Mouse (Mus musculus) embryonic facial prominence, embryonic 12.5 days (tissue): Measurements from ENCODE around the gene Pik3r6. TPM values are rescaled to one million over a fixed set of nuclear protein-coding genes. Genes with fewer than 3 reads are reported as not detected.

Source experiments
- ATAC-seq: fragments of 200-750 bp; cut with Nextera tagmentation; 2 replicates; pipeline ENCODE4 v1.8.0; 2017; ENCODE audit not compliant: insufficient number of reproducible peaks, insufficient read depth, low FRiP score, low TSS enrichment
- H3K27ac ChIP-seq: fragments of 300-500 bp; sonication (generic); 2 replicates; pipeline ENCODE4 v1.5.1; 2016; ENCODE audit warnings: mild to moderate bottlenecking
- H3K27me3 ChIP-seq: fragments of 300-500 bp; sonication (generic); 2 replicates; pipeline ENCODE4 v1.6.1; 2016; ENCODE audit warnings: mild to moderate bottlenecking, moderate library complexity
- H3K36me3 ChIP-seq: fragments of 300-500 bp; sonication (generic); 2 replicates; pipeline ENCODE4 v1.6.1; 2016; ENCODE audit warnings: mild to moderate bottlenecking
- H3K4me1 ChIP-seq: fragments of 300-500 bp; sonication (generic); 2 replicates; pipeline ENCODE4 v1.6.1; 2016
- H3K4me2 ChIP-seq: fragments of 300-500 bp; sonication (generic); replicated peaks from 2 replicates; pipeline ENCODE4 v1.6.1; 2016; ENCODE audit warnings: mild to moderate bottlenecking, moderate library complexity
- H3K4me3 ChIP-seq: fragments of 300-500 bp; sonication (generic); 2 replicates; pipeline ENCODE4 v1.5.1; 2016; ENCODE audit warnings: mild to moderate bottlenecking
- H3K9ac ChIP-seq: fragments of 300-500 bp; sonication (generic); 2 replicates; pipeline ENCODE4 v1.6.1; 2016; ENCODE audit warnings: mild to moderate bottlenecking, moderate library complexity
- H3K9me3 ChIP-seq: fragments of 300-500 bp; sonication (generic); 2 replicates; pipeline ENCODE4 v1.6.1; 2016; ENCODE audit warnings: mild to moderate bottlenecking, moderate library complexity
- WGBS: fragments of 180-500 bp; shearing (Covaris S2); methylation state at CpG from one replicate; pipeline ENCODE4 v1.1.7; 2016; 5-methylcytosine and 5-hydroxymethylcytosine counted together
- polyA plus RNA-seq: library from polyadenylated mRNA; unstranded; fragments of >200 nt; fragmentation: Nextera tagmentation; extraction: Ambion mirVana; gene quantifications from 2 replicates; pipeline ENCODE4 v1.2.1, GENCODE M21; 2016

Gene Pik3r6
- polyA plus RNA-seq, 1 experiment from 2014 or later: 2.5 TPM

- Histone ChIP-seq H3K9me3 (no peaks in the 10 kb centered on the region), H3K4me1 (no peaks in the 10 kb centered on the region), H3K4me2 (no peak overlapping the region), H3K4me3 (no peak overlapping the region), H3K36me3 (no peaks in the 10 kb centered on the region), H3K9ac (no peak overlapping the region), H3K27me3 (0 out of 2 replicates have a peak, but pooled peaks cover 2% of the 10 kb centered on the region), H3K27ac (no peak overlapping the region)
- WGBS: 78% methylated on average over 5 of the region's 5 CpGs
- no peak for ATAC-seq
These were observed 30.5 kb upstream of the Pik3r6 start for GRCm38 (mm10) chr11:68472162-68472849.

DNA sequence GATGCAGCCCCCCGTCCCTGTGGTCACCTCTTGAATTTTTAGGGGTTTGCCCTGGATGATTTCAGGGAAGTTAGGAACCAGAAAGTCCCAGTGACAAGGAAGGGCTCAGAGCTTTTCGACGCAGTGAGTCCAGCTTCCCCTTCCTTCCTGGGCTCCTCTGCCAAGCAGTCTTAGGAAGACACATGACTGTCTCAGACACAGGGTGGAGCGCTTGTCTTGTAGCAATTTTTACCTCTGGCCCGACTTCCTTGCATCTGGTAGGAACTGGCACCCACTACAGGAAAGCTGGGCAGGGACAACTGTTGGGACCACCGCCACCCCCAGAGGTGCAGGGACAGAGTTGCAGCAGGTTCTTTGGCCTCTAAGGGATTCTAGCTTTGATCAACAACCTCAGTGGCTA is 28.2 kb upstream of the Pik3r6 start:
- Histone ChIP-seq H3K27me3 (0 out of 2 replicates have a peak, but pooled peaks cover 2% of the 10 kb centered on the region), H3K4me2 (no peak overlapping the region), H3K4me1 (no peaks in the 10 kb centered on the region), H3K27ac (no peak overlapping the region), H3K4me3 (no peak overlapping the region), H3K36me3 (no peaks in the 10 kb centered on the region), H3K9ac (no peak overlapping the region), H3K9me3 (no peaks in the 10 kb centered on the region)
- ATAC-seq: no peak
- 81% methylated on average over 6 of the region's 6 CpGs for WGBS

- Histone ChIP-seq H3K4me3 (no peak overlapping the region), H3K27ac (no peak overlapping the region), H3K36me3 (no peaks in the 10 kb centered on the region), H3K4me1 (no peaks in the 10 kb centered on the region), H3K9ac (no peak overlapping the region), H3K9me3 (no peaks in the 10 kb centered on the region), H3K4me2 (no peak overlapping the region), H3K27me3 (0 out of 2 replicates have a peak, but pooled peaks cover 2% of the 10 kb centered on the region)
- WGBS: 81% methylated on average over 7 of the region's 7 CpGs
- ATAC-seq: no peak
These were observed 27.1 kb upstream of the Pik3r6 start for GRCm38 (mm10) chr11:68475676-68476075.

DNA sequence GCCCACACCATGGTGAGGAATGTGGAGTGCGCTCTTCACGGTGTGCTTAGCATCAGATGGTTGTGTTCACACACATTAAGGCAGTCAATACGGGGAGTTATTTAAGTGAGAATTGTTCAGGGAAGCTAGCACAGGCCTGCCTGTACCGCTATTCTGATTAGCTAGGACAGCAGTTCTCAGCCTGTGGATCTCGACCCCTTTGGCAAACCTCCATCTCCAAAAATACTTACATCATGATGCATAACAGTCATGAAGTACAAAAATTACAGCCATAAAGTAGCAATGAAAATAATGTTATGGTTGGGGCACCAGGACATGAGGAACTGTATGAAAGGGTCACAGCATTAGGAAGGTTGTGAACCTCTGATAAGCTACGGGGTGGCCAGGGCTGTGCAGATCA is 25.2 kb upstream of the Pik3r6 start:
- Histone ChIP-seq H3K27me3 (0 out of 2 replicates have a peak, but pooled peaks cover 2% of the 10 kb centered on the region), H3K4me2 (no peak overlapping the region), H3K36me3 (no peaks in the 10 kb centered on the region), H3K9ac (no peak overlapping the region), H3K27ac (no peak overlapping the region), H3K9me3 (no peaks in the 10 kb centered on the region), H3K4me1 (no peaks in the 10 kb centered on the region), H3K4me3 (no peak overlapping the region)
- 89% methylated on average over 6 of the region's 6 CpGs for WGBS
- no peak for ATAC-seq

DNA sequence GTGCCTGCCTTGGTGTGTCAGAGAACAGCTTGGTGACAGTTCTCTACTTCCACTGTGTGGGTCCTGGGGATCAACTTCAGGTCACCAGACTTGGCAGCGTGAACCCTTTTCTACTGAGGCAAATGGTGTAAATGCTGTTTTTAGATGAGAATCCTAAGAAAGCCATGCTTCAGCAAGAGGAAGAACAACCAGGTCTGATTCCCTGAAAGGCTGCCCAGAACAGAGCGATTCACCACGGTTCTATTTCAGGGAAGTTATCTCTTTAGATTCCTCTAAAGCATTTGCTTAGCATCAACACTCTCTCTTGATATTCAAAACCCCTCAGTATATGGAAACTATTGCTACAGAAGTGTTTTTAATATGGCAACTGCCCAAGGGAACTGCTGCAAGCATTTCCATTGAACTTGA is 24.2 kb upstream of the Pik3r6 start:
- no peak overlapping the region for H3K4me2 ChIP-seq
- 0 out of 2 replicates have a peak, but pooled peaks cover 1% of the 10 kb centered on the region for H3K27me3 ChIP-seq
- H3K27ac ChIP-seq: no peak overlapping the region
- H3K9me3 ChIP-seq: no peaks in the 10 kb centered on the region
- no peaks in the 10 kb centered on the region for H3K36me3 ChIP-seq
- no peak overlapping the region for H3K9ac ChIP-seq
- WGBS: 79% methylated on average over 3 of the region's 3 CpGs
- no peak for ATAC-seq
- H3K4me1 ChIP-seq: no peaks in the 10 kb centered on the region
- no peak overlapping the region for H3K4me3 ChIP-seq

GRCm38 (mm10) chr11:68480660-68481059 is 22.2 kb upstream of the Pik3r6 start:
- ATAC-seq: no peak
- H3K4me2 ChIP-seq: no peak overlapping the region

GRCm38 (mm10) chr11:68482001-68482400 is 20.8 kb upstream of the Pik3r6 start:
- no peaks in the 10 kb centered on the region for H3K27me3 ChIP-seq
- no peaks in the 10 kb centered on the region for H3K4me1 ChIP-seq
- H3K9ac ChIP-seq: no peak overlapping the region
- H3K4me2 ChIP-seq: no peak overlapping the region
- no peak overlapping the region for H3K27ac ChIP-seq
- H3K36me3 ChIP-seq: no peaks in the 10 kb centered on the region
- ATAC-seq: no peak
- no peaks in the 10 kb centered on the region for H3K9me3 ChIP-seq
- H3K4me3 ChIP-seq: no peak overlapping the region

More at GRCm38 (mm10) chr11:68480660-68481059, 22.2 kb upstream of the Pik3r6 start:
- WGBS: 90% methylated on average over 4 of the region's 4 CpGs
- no peak overlapping the region for H3K4me3 ChIP-seq
- H3K9me3 ChIP-seq: no peaks in the 10 kb centered on the region
- no peaks in the 10 kb centered on the region for H3K27me3 ChIP-seq
- no peak overlapping the region for H3K27ac ChIP-seq
- H3K4me1 ChIP-seq: no peaks in the 10 kb centered on the region
- H3K36me3 ChIP-seq: no peaks in the 10 kb centered on the region
- no peak overlapping the region for H3K9ac ChIP-seq

DNA sequence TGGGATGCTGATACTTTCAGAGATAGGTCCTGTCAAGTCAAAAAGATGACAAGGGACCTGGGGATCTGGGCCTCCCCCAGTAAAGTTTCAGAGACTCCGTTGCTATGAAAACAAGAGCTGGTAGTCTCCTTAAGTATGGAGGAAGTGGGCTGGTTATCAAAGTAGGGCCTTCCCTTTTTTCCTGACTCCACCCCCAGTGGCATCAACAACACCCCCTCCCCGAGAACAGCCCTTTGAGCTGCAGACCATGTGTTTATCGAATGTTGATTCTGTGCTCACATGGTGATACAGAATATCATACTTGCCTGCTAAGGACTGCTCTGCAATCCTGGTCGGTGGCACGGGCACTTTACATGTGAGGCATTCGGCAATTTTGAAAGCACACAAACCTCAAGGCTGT is 19.6 kb upstream of the Pik3r6 start:
- WGBS: 71% methylated on average over 6 of the region's 6 CpGs

DNA sequence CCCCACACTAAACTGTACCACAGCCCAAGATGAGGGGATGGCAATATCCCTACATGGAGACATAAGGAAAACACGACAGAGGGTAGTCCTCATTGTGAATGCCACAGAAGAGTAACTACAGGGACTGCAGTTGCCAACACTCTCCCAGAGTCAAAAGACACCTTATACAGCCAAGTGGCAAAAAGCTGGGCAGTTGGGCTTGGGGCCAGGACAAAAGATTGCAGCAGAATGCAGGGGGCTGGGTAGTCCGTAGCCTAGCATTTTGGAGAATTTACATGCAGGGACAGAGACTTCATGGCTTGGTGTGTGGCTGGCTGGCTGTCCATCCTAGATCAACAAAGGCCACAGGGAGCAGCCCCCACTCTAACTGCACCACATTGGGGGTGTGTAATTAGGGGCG is 18.4 kb upstream of the Pik3r6 start:
- Histone ChIP-seq H3K4me3 (no peak overlapping the region), H3K27ac (no peak overlapping the region), H3K27me3 (no peaks in the 10 kb centered on the region), H3K4me1 (no peaks in the 10 kb centered on the region), H3K9ac (no peak overlapping the region), H3K9me3 (no peaks in the 10 kb centered on the region), H3K36me3 (no peaks in the 10 kb centered on the region), H3K4me2 (no peak overlapping the region)
- WGBS: 70% methylated on average over 3 of the region's 3 CpGs
- ATAC-seq: no peak

More for the DNA sequence above, 19.6 kb upstream of the Pik3r6 start:
- Histone ChIP-seq H3K27me3 (no peaks in the 10 kb centered on the region), H3K4me2 (no peak overlapping the region), H3K4me1 (no peaks in the 10 kb centered on the region), H3K27ac (no peak overlapping the region), H3K4me3 (no peak overlapping the region), H3K36me3 (no peaks in the 10 kb centered on the region), H3K9me3 (no peaks in the 10 kb centered on the region), H3K9ac (no peak overlapping the region)
- no peak for ATAC-seq

GRCm38 (mm10) chr11:68485206-68485942 is 17.4 kb upstream of the Pik3r6 start:
- Histone ChIP-seq H3K27me3 (no peaks in the 10 kb centered on the region), H3K9me3 (no peaks in the 10 kb centered on the region), H3K9ac (no peak overlapping the region), H3K4me2 (no peak overlapping the region), H3K4me3 (no peak overlapping the region), H3K36me3 (no peaks in the 10 kb centered on the region), H3K27ac (no peak overlapping the region), H3K4me1 (no peaks in the 10 kb centered on the region)
- 0 out of 2 replicates have a peak, but pooled peaks have one; percentile 28 for ATAC-seq
- WGBS: 27% methylated on average over 8 of the region's 8 CpGs

DNA sequence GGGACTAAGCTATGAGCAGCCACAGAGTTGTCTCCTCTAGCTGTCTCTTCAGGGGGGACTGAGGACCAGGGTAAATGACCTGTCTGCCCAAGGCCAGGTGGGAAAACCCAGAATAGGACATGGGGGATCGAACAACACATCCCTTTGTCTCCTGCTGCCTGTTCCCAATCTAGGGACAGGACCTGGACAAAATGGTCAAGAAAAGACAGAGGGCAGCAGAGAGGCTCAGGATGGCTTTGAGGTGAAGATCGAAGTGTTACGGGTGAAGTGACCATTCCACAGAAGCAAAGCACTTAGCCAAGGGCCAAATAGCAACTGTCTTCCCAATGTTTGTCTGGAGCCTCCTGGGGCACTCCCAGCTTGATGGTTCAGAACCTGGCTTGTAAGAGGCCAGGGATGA is 16.7 kb upstream of the Pik3r6 start:
- no peak for ATAC-seq
- H3K9ac ChIP-seq: no peak overlapping the region

GRCm38 (mm10) chr11:68487720-68488119 is 15.1 kb upstream of the Pik3r6 start:
- no peak overlapping the region for H3K9ac ChIP-seq
- no peaks in the 10 kb centered on the region for H3K36me3 ChIP-seq
- no peak overlapping the region for H3K4me2 ChIP-seq
- whole genome bisulfite sequencing: 87% methylated on average over 10 of the region's 10 CpGs
- no peaks in the 10 kb centered on the region for H3K9me3 ChIP-seq
- no peak overlapping the region for H3K27ac ChIP-seq
- no peaks in the 10 kb centered on the region for H3K27me3 ChIP-seq
- no peak for ATAC-seq
- no peaks in the 10 kb centered on the region for H3K4me1 ChIP-seq
- H3K4me3 ChIP-seq: no peak overlapping the region

More for the DNA sequence above, 16.7 kb upstream of the Pik3r6 start:
- Histone ChIP-seq H3K4me2 (no peak overlapping the region), H3K27ac (no peak overlapping the region), H3K4me3 (no peak overlapping the region), H3K4me1 (no peaks in the 10 kb centered on the region), H3K27me3 (no peaks in the 10 kb centered on the region), H3K36me3 (no peaks in the 10 kb centered on the region), H3K9me3 (no peaks in the 10 kb centered on the region)
- WGBS: 89% methylated on average over 3 of the region's 3 CpGs
